Mouse (Mus musculus) layer of hippocampus, adult 2 months (tissue): ENCODE results near the gene Polr1c. TPM values are rescaled to one million over a fixed set of nuclear protein-coding genes. Genes with fewer than 3 reads are reported as not detected.

Source experiments
- DNase-seq, 2 experiments: peaks; one replicate each; pipeline ENCODE4 v3.0.0; 2022; ENCODE audit warnings: low spot score in 2 of 2
- H3K27ac ChIP-seq: fragments of 200-600 bp; 2 replicates; pipeline ENCODE4 v1.8.1; 2022
- H3K4me3 ChIP-seq: fragments of 200-600 bp; 2 replicates; pipeline ENCODE4 v1.8.1; 2022; ENCODE audit warnings: mild to moderate bottlenecking
- CTCF ChIP-seq: fragments of 200-600 bp; conservative IDR thresholded peaks from 2 replicates; pipeline ENCODE4 v1.8.1; 2022; ENCODE audit warnings: antibody characterized with exemption, mild to moderate bottlenecking, moderate library complexity
- microRNA-seq, 2 experiments: library from miRNA; unstranded; fragments of <30 nt; microRNA quantifications; one replicate each; pipeline ENCODE4 v1.2.0; 2021
- total RNA-seq, 2 experiments: library from RNA; stranded (reverse); gene quantifications; 2 replicates each; pipeline ENCODE4 v1.2.3; 2021

Polr1c gene
- total RNA-seq, 2 experiments from 2014 or later = 37.6 to 39.0 TPM

- Histone ChIP-seq H3K4me3 (no peak overlapping the region), H3K27ac (no peak overlapping the region)
- no peak for DNase-seq
- no peak for TF ChIP-seq CTCF
Observed at GRCm38 (mm10) chr17:46239516-46240114, 8.2 kb downstream of the Polr1c start.

- no peak overlapping the region for H3K4me3 ChIP-seq
- no peak overlapping the region for H3K27ac ChIP-seq
- TF ChIP-seq CTCF = no peak
- DNase-seq = no peak
Observed at GRCm38 (mm10) chr17:46237480-46237879, 10.4 kb downstream of the Polr1c start.

GRCm38 (mm10) chr17:46237079-46237478, 10.8 kb downstream of the Polr1c start:
- no peak for TF ChIP-seq CTCF
- H3K4me3 ChIP-seq = no peak overlapping the region
- DNase-seq = no peak
- H3K27ac ChIP-seq = no peak overlapping the region

GRCm38 (mm10) chr17:46236067-46236466, 11.8 kb downstream of the Polr1c start:
- TF ChIP-seq CTCF = no peak
- H3K4me3 ChIP-seq = no peak overlapping the region
- DNase-seq = no peak
- no peak overlapping the region for H3K27ac ChIP-seq

- Histone ChIP-seq H3K4me3 (no peak overlapping the region), H3K27ac (no peak overlapping the region)
- TF ChIP-seq CTCF = no peak
- no peak for DNase-seq
Observed at GRCm38 (mm10) chr17:46227576-46227975, 20.3 kb downstream of the Polr1c start.

GRCm38 (mm10) chr17:46221601-46222000, 26.3 kb downstream of the Polr1c start:
- no peak for TF ChIP-seq CTCF

GRCm38 (mm10) chr17:46210550-46210949, 37.3 kb downstream of the Polr1c start:
- no peak for DNase-seq
- no peak for TF ChIP-seq CTCF
- Histone ChIP-seq H3K4me3 (no peak overlapping the region), H3K27ac (no peak overlapping the region)

More at GRCm38 (mm10) chr17:46221601-46222000, 26.3 kb downstream of the Polr1c start:
- H3K27ac ChIP-seq = no peak overlapping the region
- no peak for DNase-seq
- no peak overlapping the region for H3K4me3 ChIP-seq

GRCm38 (mm10) chr17:46206676-46207075, 41.2 kb downstream of the Polr1c start:
- no peak for DNase-seq
- Histone ChIP-seq H3K4me3 (no peak overlapping the region), H3K27ac (no peak overlapping the region)
- no peak for TF ChIP-seq CTCF

- no peak for TF ChIP-seq CTCF
- DNase-seq = peak; percentile 17 to 26
- H3K27ac ChIP-seq = peak overlapping the region; percentile 87
- H3K4me3 ChIP-seq = peak overlapping the region; percentile 84
Observed at GRCm38 (mm10) chr17:46203078-46203477, 44.8 kb downstream of the Polr1c start.

GRCm38 (mm10) chr17:46202421-46203071, 45.3 kb downstream of the Polr1c start, which contains the start of the genes Polh and Xpo5:
TSS of gene Polh (minus strand) at chr17:46202645.
TSS of gene Xpo5 (plus strand) at chr17:46202782.
- peak within 1 kb of the TSS; percentile 87 for H3K27ac ChIP-seq
- DNase-seq = peak; percentile 91
- H3K4me3 ChIP-seq = peak within 1 kb of the TSS; percentile 84
- TF ChIP-seq CTCF = peak; percentile 53

GRCm38 (mm10) chr17:46201151-46201550, 46.7 kb downstream of the Polr1c start:
- Histone ChIP-seq H3K4me3 (no peak overlapping the region; the same call in 1 of the 2 replicates), H3K27ac (no peak overlapping the region)
- no peak for TF ChIP-seq CTCF
- no peak for DNase-seq

Small RNAs within 50 kb of the gene (microRNA-seq; reads per million reads assigned to microRNA genes)
- 0 to 0.55 reads per million in 2 experiments for gene Mir693

Other genes starting within 250 kb of the Polr1c start
- 10 to 100 TPM; 76.3 to 77.9 TPM for gene Vegfa, start 215.7 kb downstream of the Polr1c start, total RNA-seq
- gene Mrps18a, start 137.1 kb downstream of the Polr1c start, total RNA-seq = 10 to 100 TPM; 81.1 to 82.5 TPM
- gene Rsph9, start 103.8 kb downstream of the Polr1c start, total RNA-seq = 10 to 100 TPM; 27.4 to 28.8 TPM
- 10 to 100 TPM in 1 of 2 experiments, 1 to 10 TPM in 1; 7.9 to 10.5 TPM for gene Mad2l1bp, start 94.5 kb downstream of the Polr1c start, total RNA-seq
- 100 to 1,000 TPM; 118 to 138 TPM for gene Gtpbp2, start 87.0 kb downstream of the Polr1c start, total RNA-seq
- 1 to 10 TPM; 5.4 to 6.0 TPM for gene Polh, start 45.4 kb downstream of the Polr1c start, total RNA-seq
- gene Xpo5, start 45.3 kb downstream of the Polr1c start, total RNA-seq = 10 to 100 TPM; 44.0 to 48.3 TPM
- gene Yipf3, start within 50 bp of the Polr1c start, total RNA-seq = 10 to 100 TPM; 80.3 to 95.2 TPM
- gene Lrrc73, start 5.5 kb upstream of the Polr1c start, total RNA-seq = 10 to 100 TPM; 57.3 to 58.2 TPM
- 10 to 100 TPM; 54.0 to 56.7 TPM for gene Tjap1, start 35.0 kb upstream of the Polr1c start, total RNA-seq
- gene Dlk2, start 49.4 kb upstream of the Polr1c start, total RNA-seq = 10 to 100 TPM; 52.5 to 53.5 TPM
- 1 to 10 TPM; 8.9 to 9.7 TPM for gene Abcc10, start 80.3 kb upstream of the Polr1c start, total RNA-seq
- 10 to 100 TPM; 57.4 to 70.5 TPM for gene Zfp318, start 135.7 kb upstream of the Polr1c start, total RNA-seq
- gene Crip3, start 180.9 kb upstream of the Polr1c start, total RNA-seq = 1 to 10 TPM; 2.4 to 6.3 TPM
- under 1 TPM in 1 of 2 experiments, not detected in 1; 0.28 TPM for gene Slc22a7, start 190.4 kb upstream of the Polr1c start, total RNA-seq
- gene Ttbk1, start 239.6 kb upstream of the Polr1c start, total RNA-seq = 100 to 1,000 TPM; 119 to 122 TPM
- gene Dnph1, start 248.7 kb upstream of the Polr1c start, total RNA-seq = 1 to 10 TPM; 4.8 to 6.2 TPM